Mouse (Mus musculus) kidney, embryonic 15.5 days (tissue): Measurements from ENCODE around the gene Actg1. TPM values are rescaled to one million over a fixed set of nuclear protein-coding genes. Genes with fewer than 3 reads are reported as not detected.
A peak's percentile ranks its signal among the peaks of the same experiment; 100 is the strongest.

ENCODE experiments used
- ATAC-seq: fragments of 200-750 bp; cut with Nextera tagmentation; replicated peaks from 2 replicates; pipeline ENCODE4 v1.8.0; 2017; ENCODE audit warnings: moderate TSS enrichment; ENCODE audit not compliant: low FRiP score
- H3K27ac ChIP-seq: fragments of 300-500 bp; sonication (generic); 2 replicates; pipeline ENCODE4 v1.5.1; 2015; ENCODE audit warnings: mild to moderate bottlenecking, inconsistent platforms
- H3K27me3 ChIP-seq: fragments of 300-500 bp; sonication (generic); 2 replicates; pipeline ENCODE4 v1.6.1; 2015; ENCODE audit warnings: inconsistent platforms
- H3K36me3 ChIP-seq: fragments of 300-500 bp; sonication (generic); 2 replicates; pipeline ENCODE4 v1.6.1; 2015; ENCODE audit warnings: inconsistent platforms
- H3K4me1 ChIP-seq: fragments of 300-500 bp; sonication (generic); 2 replicates; pipeline ENCODE4 v1.6.1; 2015; ENCODE audit warnings: inconsistent platforms
- H3K4me2 ChIP-seq: fragments of 300-500 bp; sonication (generic); 2 replicates; pipeline ENCODE4 v1.6.1; 2015; ENCODE audit warnings: moderate library complexity, mild to moderate bottlenecking, inconsistent platforms
- H3K4me3 ChIP-seq: fragments of 300-500 bp; sonication (generic); replicated peaks from 2 replicates; pipeline ENCODE4 v1.5.1; 2015; ENCODE audit warnings: mild to moderate bottlenecking, inconsistent platforms
- H3K9ac ChIP-seq: fragments of 300-500 bp; sonication (generic); 2 replicates; pipeline ENCODE4 v1.6.1; 2015; ENCODE audit warnings: mild to moderate bottlenecking, inconsistent platforms
- H3K9me3 ChIP-seq: fragments of 300-500 bp; sonication (generic); replicated peaks from 2 replicates; pipeline ENCODE4 v1.6.1; 2016; ENCODE audit warnings: inconsistent platforms
- WGBS: fragments of 180-500 bp; shearing (Covaris S2); methylation state at CpG from one replicate; pipeline ENCODE4 v1.1.7; 2015; ENCODE audit warnings: mixed read lengths; 5-methylcytosine and 5-hydroxymethylcytosine counted together
- polyA plus RNA-seq: library from polyadenylated mRNA; unstranded; fragments of >200 nt; fragmentation: Nextera tagmentation; extraction: Ambion mirVana; gene quantifications from 2 replicates; pipeline ENCODE4 v1.2.1, GENCODE M21; 2015

The Actg1 gene
- polyA plus RNA-seq, 1 experiment from 2014 or later, result 2,520 TPM

- Histone ChIP-seq H3K27ac (peak overlapping the region; percentile 80), H3K4me3 (no peak overlapping the region)
These were observed 8.3 kb downstream of the Actg1 start for GRCm38 (mm10) chr11:120339978-120340513.

GRCm38 (mm10) chr11:120338786-120339185, 9.6 kb downstream of the Actg1 start:
- no peaks in the 10 kb centered on the region for H3K4me1 ChIP-seq
- H3K9ac ChIP-seq, result no peak overlapping the region
- H3K27me3 ChIP-seq, result no peaks in the 10 kb centered on the region
- no peaks in the 10 kb centered on the region for H3K9me3 ChIP-seq
- ATAC-seq, result no peak
- no peak overlapping the region for H3K4me3 ChIP-seq
- H3K27ac ChIP-seq, result no peak overlapping the region
- no peaks in the 10 kb centered on the region for H3K36me3 ChIP-seq
- 71% methylated on average over 3 of the region's 3 CpGs for WGBS
- H3K4me2 ChIP-seq, result no peak overlapping the region

More at GRCm38 (mm10) chr11:120339978-120340513, 8.3 kb downstream of the Actg1 start:
- peaks cover 7% of the 10 kb centered on the region for H3K36me3 ChIP-seq
- no peak overlapping the region for H3K4me2 ChIP-seq
- WGBS, result 72% methylated on average over 10 of the region's 10 CpGs
- no peaks in the 10 kb centered on the region for H3K27me3 ChIP-seq
- no peak overlapping the region for H3K9ac ChIP-seq
- H3K4me1 ChIP-seq, result peaks cover 1% of the 10 kb centered on the region
- ATAC-seq, result peak; percentile 67; the same call in 1 of the 2 replicates
- H3K9me3 ChIP-seq, result no peaks in the 10 kb centered on the region

- no peaks in the 10 kb centered on the region for H3K27me3 ChIP-seq
- no peak overlapping the region for H3K27ac ChIP-seq
- H3K9me3 ChIP-seq, result no peaks in the 10 kb centered on the region
- H3K4me2 ChIP-seq, result no peak overlapping the region
- H3K9ac ChIP-seq, result no peak overlapping the region
- H3K36me3 ChIP-seq, result no peaks in the 10 kb centered on the region
- no peak overlapping the region for H3K4me3 ChIP-seq
- no peaks in the 10 kb centered on the region for H3K4me1 ChIP-seq
- WGBS, result 42% methylated on average over 2 of the region's 2 CpGs
- ATAC-seq, result no peak
These were observed 10.9 kb downstream of the Actg1 start for GRCm38 (mm10) chr11:120337447-120337846.

- Histone ChIP-seq H3K27ac (no peak overlapping the region), H3K4me3 (no peak overlapping the region), H3K4me2 (no peak overlapping the region), H3K4me1 (no peaks in the 10 kb centered on the region), H3K27me3 (no peaks in the 10 kb centered on the region), H3K9me3 (no peaks in the 10 kb centered on the region), H3K36me3 (no peaks in the 10 kb centered on the region), H3K9ac (no peak overlapping the region)
- ATAC-seq, result no peak
- WGBS, result 84% methylated on average over 6 of the region's 6 CpGs
These were observed 12.8 kb downstream of the Actg1 start for GRCm38 (mm10) chr11:120335431-120336021.

- no peak for ATAC-seq
These were observed 28.2 kb downstream of the Actg1 start for GRCm38 (mm10) chr11:120320156-120320555.

GRCm38 (mm10) chr11:120319310-120319709, 29.0 kb downstream of the Actg1 start:
- H3K4me3 ChIP-seq, result no peak overlapping the region
- ATAC-seq, result no peak
- 90% methylated on average over 5 of the region's 5 CpGs for WGBS

More at GRCm38 (mm10) chr11:120320156-120320555, 28.2 kb downstream of the Actg1 start:
- Histone ChIP-seq H3K9ac (no peak overlapping the region), H3K4me3 (no peak overlapping the region), H3K9me3 (no peaks in the 10 kb centered on the region), H3K4me2 (no peak overlapping the region), H3K27ac (no peak overlapping the region), H3K27me3 (no peaks in the 10 kb centered on the region), H3K36me3 (no peaks in the 10 kb centered on the region), H3K4me1 (peaks cover 17% of the 10 kb centered on the region)
- 97% methylated on average over 10 of the region's 10 CpGs for WGBS

GRCm38 (mm10) chr11:120317456-120317855, 30.9 kb downstream of the Actg1 start:
- H3K27me3 ChIP-seq, result no peaks in the 10 kb centered on the region
- H3K9me3 ChIP-seq, result no peaks in the 10 kb centered on the region
- H3K4me3 ChIP-seq, result peak overlapping the region; percentile 54; the same call in 1 of the 2 replicates
- no peaks in the 10 kb centered on the region for H3K36me3 ChIP-seq
- no peak overlapping the region for H3K9ac ChIP-seq
- WGBS, result 54% methylated on average over 7 of the region's 7 CpGs
- peak overlapping the region; percentile 98 for H3K27ac ChIP-seq
- H3K4me2 ChIP-seq, result peak overlapping the region; percentile 92
- ATAC-seq, result no peak
- peaks cover 23% of the 10 kb centered on the region for H3K4me1 ChIP-seq

More at GRCm38 (mm10) chr11:120319310-120319709, 29.0 kb downstream of the Actg1 start:
- Histone ChIP-seq H3K27me3 (no peaks in the 10 kb centered on the region), H3K4me1 (peaks cover 23% of the 10 kb centered on the region), H3K27ac (no peak overlapping the region), H3K9ac (no peak overlapping the region), H3K36me3 (no peaks in the 10 kb centered on the region), H3K9me3 (no peaks in the 10 kb centered on the region), H3K4me2 (no peak overlapping the region)

GRCm38 (mm10) chr11:120316690-120317254, 31.6 kb downstream of the Actg1 start:
- no peaks in the 10 kb centered on the region for H3K9me3 ChIP-seq
- H3K27me3 ChIP-seq, result no peaks in the 10 kb centered on the region
- peak; percentile 45; the same call in 1 of the 2 replicates for ATAC-seq
- peaks cover 28% of the 10 kb centered on the region for H3K4me1 ChIP-seq
- H3K27ac ChIP-seq, result peak overlapping the region; percentile 98
- H3K36me3 ChIP-seq, result no peaks in the 10 kb centered on the region
- peak overlapping the region; percentile 54 for H3K4me3 ChIP-seq
- WGBS, result 14% methylated on average over 13 of the region's 13 CpGs
- H3K4me2 ChIP-seq, result peak overlapping the region; percentile 92
- H3K9ac ChIP-seq, result peak overlapping the region; percentile 75

- Histone ChIP-seq H3K9me3 (no peaks in the 10 kb centered on the region), H3K36me3 (no peaks in the 10 kb centered on the region), H3K9ac (peak overlapping the region; percentile 75), H3K27ac (peak overlapping the region; percentile 98), H3K4me1 (peaks cover 36% of the 10 kb centered on the region), H3K4me2 (peak overlapping the region; percentile 92), H3K4me3 (peak overlapping the region; percentile 54), H3K27me3 (no peaks in the 10 kb centered on the region)
- WGBS, result under 1% methylated on average over 37 of the region's 37 CpGs
- ATAC-seq, result peak; percentile 95
These were observed 32.3 kb downstream of the Actg1 start for GRCm38 (mm10) chr11:120315832-120316689.

GRCm38 (mm10) chr11:120315416-120315761, 33.0 kb downstream of the Actg1 start:
- peak overlapping the region; percentile 6 for H3K9ac ChIP-seq
- H3K4me3 ChIP-seq, result peak overlapping the region; percentile 54

GRCm38 (mm10) chr11:120314721-120315415, 33.5 kb downstream of the Actg1 start:
- Histone ChIP-seq H3K4me2 (peak overlapping the region; percentile 92; the same call in 1 of the 2 replicates), H3K4me3 (no peak overlapping the region), H3K4me1 (peaks cover 43% of the 10 kb centered on the region), H3K27ac (peak overlapping the region; percentile 98; the same call in 1 of the 2 replicates), H3K9ac (no peak overlapping the region), H3K27me3 (no peaks in the 10 kb centered on the region), H3K9me3 (no peaks in the 10 kb centered on the region), H3K36me3 (no peaks in the 10 kb centered on the region)
- WGBS, result 57% methylated on average over 16 of the region's 16 CpGs
- no peak for ATAC-seq

More at GRCm38 (mm10) chr11:120315416-120315761, 33.0 kb downstream of the Actg1 start:
- Histone ChIP-seq H3K36me3 (no peaks in the 10 kb centered on the region), H3K27me3 (no peaks in the 10 kb centered on the region), H3K27ac (peak overlapping the region; percentile 98), H3K4me2 (peak overlapping the region; percentile 92), H3K4me1 (peaks cover 41% of the 10 kb centered on the region), H3K9me3 (no peaks in the 10 kb centered on the region)
- WGBS, result 36% methylated on average over 4 of the region's 4 CpGs
- no peak for ATAC-seq
